Mouse (Mus musculus) mouse embryonic stem cell (cell line): Measurements from ENCODE around the gene Supt4a.

ENCODE experiments used
- in situ Hi-C, 2 experiments: fragments of 300-500 bp; cut with MboI; formaldehyde crosslinking; loops; 1 replicate in 1 of 2; 3 replicates in 1 of 2; pipeline ENCODE4 v1.14.3; 2019 to 2020; ENCODE audit warnings: low sequenced_read_pairs in 2 of 2, low pct_unique_long_range_greater_than_20kb in 1 of 2, mixed read lengths in 1 of 2; ENCODE audit not compliant: unreplicated experiment in 1 of 2

The Supt4a gene

DNA sequence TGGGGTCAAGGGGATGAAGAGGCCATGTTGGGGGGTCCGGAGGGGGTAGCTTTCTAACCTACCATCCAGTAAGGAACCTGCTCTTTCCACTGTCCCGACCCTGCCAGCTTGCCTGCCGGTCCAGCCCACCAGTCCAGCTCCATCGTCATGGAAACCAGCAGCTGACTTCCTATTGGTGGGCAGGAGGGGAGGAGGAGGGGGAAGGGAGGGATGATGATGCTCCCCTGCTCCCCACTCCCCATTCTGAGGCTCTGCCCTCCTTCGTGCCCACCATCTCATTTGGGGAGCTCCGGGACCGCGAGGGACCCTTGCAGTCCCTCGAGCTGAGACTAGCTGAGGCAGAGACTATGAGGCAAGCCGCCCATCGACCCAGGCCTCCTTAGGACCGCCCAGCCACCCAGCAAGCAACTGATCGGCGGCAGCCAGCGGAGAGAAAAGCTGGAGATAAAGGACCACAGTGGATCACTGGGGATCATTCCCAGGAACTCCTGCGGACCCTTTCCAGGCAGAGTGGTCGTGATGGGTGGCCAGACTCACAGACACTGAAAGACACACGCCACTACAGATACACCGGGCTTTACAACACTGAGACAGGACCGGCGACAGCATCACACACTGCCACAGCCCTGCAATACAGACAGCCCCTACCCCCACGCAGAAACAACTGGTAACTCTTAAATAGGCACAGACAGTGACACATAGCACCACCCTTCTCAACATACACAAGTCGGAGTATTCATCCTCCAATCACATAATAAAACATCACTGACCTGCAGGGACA, 23.1 kb downstream of the Supt4a start, which contains the start of gene Tspoap1:
Gene Tspoap1 (plus strand): TSS at position 241 of the 781 bp plus-strand sequence.
- in situ Hi-C loops, result no loop called here

DNA sequence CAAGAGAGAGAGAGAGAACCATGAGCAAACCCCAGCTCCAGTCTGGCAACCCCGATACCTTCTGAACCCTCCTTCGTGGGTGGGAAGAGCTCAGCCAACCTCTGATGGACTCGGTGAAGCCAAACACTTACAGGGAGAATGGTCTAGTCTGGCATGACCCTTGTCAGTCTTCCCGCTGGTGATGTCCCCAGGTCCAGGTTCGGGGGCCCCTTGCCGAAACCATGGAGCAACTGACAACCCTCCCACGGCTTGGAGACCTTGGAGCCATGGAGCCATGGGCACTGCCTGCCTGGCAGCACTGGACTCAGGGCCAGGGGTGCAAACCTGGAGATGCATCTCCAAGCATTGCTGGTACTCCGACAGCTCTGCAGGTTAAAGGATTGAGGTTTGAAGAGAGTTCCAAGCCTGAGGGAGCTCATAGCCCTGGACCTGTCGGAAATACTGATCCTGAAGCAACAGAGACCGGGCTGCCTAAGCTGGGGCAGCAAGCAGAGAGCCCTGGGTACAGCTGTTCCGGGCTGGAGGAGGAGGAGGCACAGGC, 23.9 kb downstream of the Supt4a start:
- in situ Hi-C loops, result no loop called here

DNA sequence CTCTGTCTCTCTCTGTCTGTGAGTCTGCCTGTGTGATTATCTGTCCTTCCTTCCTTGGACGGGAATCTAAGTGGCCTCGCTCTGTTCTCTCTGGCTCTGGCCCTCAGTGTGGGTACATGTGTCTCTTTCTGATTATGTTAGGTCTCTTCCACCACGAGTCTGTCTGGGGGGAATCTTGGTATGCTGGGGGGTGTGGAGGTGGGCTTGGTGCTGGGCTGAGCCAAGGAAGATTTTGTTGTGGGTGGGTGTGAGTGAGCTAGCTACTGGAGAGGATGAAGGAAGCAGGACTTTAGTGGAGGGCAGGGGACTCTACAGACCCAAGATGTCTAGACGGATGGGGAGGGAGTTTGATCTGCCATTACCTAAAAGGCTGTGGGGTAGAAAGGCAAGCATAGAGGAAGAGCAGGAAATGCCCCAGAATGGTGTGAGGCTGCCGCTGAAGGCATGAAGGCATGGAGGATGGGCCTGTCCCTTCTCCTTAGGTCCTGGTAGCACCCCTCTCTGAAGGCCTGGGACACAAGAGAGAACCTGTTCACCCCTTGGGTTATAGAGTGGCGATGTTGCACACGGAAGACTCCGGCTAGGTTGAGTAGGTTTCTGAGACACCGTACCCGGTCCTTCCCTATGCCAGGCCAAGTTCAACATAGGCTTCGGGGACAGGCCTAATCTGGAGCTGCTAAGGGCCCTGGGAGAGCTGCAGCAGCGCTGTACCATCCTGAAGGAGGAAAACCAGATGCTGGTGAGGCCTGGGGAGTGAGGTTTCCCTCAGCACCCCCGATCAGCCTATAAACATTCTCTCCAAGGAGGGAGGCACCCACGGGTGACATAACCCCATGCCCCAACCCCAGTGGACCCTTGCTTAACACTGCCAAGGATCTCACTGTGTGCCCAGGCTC, 24.7 kb downstream of the Supt4a start:
- in situ Hi-C loops, result no loop called here

DNA sequence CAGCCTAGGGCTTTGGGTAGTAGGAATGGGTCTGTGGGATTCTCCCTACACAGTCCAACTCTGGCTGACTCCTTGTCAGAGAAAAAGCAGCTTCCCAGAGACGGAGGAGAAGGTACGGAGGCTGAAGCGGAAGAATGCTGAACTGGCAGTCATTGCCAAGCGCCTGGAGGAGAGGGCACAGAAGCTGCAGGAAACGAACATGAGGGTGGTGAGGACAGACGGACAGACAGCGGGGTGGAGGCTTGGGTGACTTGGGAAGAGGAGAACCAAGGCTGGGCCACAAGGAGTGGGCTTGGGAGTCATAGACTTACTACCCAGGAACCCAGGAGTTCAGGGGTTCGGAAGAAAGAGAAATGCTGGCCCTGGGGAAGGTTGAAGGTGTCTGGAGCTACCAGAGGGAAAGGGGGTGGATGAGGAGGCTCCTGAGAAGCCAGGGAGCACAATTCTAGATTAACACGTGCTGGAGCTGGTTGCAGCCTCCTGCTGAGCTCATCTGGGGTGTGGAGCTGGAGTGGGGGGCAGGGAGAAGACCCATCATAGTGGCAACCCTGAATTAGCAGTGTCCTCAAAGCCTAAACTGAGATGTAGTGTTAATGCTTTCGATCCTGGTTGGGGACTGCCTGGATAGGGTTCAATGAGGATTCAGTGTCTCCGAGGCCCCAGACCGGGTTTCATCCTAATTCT, 25.5 kb downstream of the Supt4a start:
- in situ Hi-C loops, result no loop called here

DNA sequence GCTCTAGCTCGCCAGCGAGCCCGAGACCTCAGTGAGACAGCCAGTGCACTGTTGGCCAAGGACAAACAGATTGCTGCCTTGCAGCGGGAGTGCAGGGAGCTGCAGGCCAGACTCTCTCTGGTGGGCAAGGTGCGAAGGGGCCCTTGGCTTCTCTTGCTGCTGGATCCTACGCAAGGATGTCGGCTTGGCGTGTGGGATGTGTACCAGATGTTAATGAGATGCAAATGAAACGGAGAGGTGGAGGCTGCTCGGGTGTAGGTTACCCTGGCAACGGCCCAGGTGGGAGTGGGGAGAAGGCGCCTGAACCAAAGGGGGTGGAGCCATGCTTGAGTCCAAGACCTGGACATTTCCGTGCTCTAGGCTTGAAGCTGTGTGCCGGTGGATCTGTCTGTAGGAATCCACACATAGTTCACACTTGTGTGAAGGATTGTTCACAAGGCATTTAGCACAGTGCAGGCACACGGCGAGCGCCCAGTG, 26.2 kb downstream of the Supt4a start:
- in situ Hi-C loops, result no loop called here

DNA sequence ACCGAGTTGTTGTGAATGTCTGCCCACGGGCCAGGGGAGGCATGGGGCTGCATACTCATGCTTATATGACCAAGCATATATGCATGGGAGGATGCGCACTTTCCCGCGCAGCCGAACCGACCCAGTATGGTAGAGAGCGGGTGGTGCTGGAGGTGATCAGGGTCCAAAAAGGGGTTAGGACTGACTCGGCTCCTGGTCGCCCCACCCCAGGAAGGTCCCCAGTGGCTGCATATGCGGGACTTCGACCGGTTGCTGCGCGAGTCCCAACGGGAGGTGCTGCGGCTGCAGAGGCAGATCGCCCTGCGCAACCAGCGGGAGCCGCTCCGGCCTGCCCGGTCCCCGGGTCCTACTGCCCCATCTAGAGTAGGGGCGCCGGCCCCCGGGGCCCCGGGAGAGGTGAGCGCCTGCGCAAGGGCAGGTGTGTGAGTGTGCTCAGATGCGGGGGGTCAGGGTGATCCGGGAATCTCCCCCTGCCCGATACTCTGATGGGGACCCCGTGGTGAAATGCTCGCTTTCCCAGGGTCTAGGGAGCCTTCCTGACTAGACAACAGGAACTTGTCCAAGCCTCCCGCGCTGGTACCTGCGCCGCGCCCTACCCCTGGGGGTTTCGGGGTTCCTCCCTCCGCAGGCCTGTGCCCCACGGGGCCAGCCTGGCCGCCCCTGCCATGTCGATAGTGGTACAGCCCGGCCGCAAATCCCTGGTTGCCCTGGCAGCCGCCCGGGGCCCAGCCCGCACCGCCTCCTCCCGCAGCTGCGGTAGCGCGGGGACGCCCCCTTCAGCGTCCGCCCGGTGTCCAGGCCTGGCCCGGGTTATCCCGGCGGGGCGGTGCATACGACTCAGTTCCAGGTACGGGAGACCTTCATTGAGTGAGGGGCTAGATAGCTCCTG, 26.9 kb downstream of the Supt4a start:
- in situ Hi-C loops, result no loop called here

DNA sequence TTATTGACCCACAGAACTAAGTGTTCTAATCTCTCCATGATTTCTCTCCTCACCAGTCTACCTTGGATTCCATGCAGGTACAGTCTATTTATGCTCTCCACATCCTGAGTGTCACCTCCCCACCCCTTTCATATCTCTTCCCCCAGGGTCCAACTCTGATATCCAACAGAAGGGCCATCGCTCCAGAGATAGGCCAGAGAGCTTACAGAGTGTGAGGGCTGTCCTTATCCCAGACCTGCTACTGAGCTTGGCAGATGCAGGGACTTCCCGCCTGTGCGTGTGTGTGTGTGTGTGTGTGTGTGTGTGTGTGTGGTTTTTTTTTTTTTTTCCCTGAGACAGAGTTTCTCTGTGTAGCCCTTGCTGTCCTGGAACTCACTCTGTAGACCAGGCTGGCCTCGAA, 31.4 kb downstream of the Supt4a start:
- in situ Hi-C loops, result no loop called here

DNA sequence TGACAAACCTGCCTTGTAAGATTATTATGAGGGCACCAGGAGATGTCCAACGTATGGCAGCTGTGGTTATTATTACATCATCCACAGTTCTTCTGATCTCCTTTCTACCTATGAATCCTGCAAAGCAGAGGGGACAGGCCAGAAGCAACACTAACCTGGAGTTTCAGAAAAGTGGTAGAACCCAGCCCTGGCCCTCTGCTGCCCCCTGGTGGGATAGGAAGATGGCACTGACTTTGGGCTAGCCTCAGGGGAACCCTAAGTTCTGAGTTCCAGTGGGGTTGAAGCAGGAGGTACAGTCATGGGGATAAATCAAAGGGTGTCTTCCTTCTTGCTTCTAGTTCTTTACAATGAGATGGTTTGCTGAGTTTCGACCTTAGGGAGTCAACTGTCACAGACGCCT, 33.6 kb downstream of the Supt4a start:
- in situ Hi-C loops, result no loop called here

DNA sequence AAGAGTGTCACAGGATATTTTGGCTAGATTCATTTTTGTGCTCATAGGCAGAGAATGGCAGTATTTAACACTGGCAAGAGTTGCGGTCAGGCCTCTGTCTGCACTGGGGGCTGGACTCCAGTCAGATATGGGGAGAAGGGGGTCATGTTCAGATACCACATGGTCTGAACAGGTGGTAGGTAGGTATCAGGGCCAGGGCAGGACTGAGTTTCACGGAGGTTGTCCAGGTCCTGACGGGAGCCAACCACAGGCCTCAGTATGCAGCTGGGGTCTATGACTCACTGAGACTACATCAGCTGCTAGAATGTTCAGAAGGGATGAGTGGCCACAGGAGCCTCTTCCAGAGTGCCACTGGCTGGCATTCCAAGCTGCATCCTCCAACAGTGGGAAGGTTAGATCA, 35.0 kb downstream of the Supt4a start:
- in situ Hi-C loops, result no loop called here

DNA sequence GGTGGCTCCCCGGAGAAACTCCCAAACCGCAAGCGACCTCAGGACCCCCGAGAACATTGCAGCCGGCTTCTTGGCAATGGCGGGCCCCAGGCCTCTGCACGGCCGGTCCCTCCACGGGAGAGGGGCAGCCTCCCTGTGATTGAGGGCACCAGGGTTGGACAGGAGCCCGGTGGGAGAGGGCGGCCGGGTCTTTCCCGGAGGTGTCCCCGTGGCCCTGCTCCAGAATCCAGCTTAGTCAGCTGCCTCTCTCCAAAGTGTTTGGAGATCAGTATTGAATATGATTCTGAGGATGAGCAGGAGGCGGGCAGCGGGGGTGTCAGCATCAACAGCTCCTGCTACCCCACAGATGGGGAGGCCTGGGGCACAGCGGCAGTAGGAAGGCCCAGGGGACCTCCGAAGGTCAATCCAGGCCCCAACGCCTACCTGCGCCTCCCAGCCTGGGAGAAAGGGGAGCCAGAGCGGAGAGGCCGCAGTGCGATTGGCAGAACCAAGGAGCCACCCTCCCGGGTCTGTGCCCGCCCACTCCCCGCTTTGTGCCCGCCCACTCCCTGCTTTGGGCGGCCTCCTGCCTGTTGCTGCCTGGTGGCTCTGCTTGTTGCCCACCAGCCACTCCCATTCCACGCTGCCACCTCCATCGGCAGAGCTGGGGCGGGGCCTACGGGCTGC, 40.9 kb downstream of the Supt4a start:
- in situ Hi-C loops, result no loop called here

DNA sequence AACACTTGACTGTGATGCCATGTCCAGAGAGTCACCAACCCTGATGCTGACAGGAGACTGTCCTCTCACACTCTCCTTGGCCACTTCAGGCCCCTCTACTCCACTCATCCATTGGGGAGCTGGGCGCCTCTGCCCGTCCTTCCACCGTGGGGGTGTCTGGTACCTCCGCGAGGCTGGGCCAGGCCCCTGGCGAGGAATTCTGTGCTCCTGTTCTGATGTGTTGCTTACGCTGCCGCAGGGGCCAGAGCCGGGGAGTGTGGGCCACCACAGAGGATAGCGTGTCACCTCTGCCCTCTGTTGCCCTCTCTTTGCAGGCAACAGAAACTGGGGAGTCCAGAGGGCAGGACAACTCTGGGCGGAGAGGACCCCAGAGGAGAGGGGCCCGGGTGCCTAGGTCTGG, 41.6 kb downstream of the Supt4a start:
- in situ Hi-C loops, result no loop called here

DNA sequence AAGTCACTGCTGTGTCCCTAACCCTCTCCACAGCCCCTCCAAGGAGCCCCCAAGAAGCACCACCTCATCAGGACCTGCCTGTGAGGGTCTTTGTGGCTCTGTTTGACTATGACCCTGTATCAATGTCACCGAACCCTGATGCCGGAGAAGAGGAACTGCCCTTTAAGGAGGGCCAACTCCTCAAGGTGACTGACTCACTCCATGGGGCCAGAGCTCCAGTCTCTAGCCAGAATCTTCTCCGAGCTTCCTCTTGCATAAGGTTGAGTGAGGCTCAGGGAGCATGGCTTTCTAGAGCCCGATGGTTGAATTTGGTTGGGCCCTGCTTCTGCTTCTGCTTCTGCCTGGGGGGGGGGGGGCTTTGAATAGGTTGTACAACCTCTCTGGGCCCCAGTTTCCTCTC, 42.0 kb downstream of the Supt4a start:
- in situ Hi-C loops, result no loop called here

DNA sequence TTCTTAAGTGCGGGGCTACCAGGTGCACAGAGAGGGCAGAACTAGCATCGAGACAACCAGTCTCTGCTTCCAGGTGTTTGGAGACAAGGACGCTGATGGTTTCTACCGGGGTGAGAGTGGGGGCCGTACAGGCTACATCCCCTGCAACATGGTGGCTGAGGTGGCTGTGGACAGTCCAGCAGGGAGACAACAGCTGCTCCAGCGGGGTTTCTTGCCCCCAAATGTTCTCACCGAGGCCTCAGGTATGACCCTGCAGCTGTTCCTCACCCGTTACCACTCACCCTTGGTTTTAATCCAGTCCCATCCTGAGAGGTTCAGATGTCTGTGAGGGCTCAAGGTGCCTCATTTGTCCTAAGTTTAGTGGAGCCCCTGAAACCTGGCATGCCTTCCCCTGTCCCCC, 42.8 kb downstream of the Supt4a start:
- in situ Hi-C loops, result no loop called here

DNA sequence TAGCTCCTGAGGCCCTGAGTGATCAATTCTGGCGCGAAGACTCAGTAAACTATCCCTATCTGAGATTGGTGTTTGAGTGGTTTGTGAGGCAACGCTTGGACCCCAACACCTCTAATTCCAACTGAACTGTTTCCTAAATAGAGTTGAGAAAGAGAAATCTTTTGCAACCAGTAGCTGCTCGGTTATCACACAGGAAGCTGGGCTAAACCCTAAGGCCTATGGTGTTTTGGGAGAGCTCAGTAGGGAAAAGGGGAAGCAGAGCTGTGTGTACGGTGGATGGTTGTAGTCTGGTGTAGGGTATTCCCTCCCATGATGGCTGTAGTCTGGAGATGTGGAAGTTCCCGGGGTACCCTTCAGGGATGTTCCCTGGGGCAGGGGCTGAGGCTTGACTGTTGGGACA, 52.7 kb downstream of the Supt4a start:
- in situ Hi-C loops, result no loop called here
